Mouse (Mus musculus) forebrain, embryonic 10.5 days (tissue): ENCODE data around the gene Serpinb9b. TPM values are rescaled to one million over a fixed set of nuclear protein-coding genes. Genes with fewer than 3 reads are reported as not detected.

Source experiments
- DNase-seq: peaks from one replicate; pipeline ENCODE4 v3.0.0-alpha.2; 2017; ENCODE audit warnings: low spot score; ENCODE audit errors: extremely low spot score
- H3K27ac ChIP-seq: fragments of 300-500 bp; sonication (generic); 2 replicates; pipeline ENCODE4 v1.5.1; 2016; ENCODE audit warnings: mild to moderate bottlenecking
- H3K27me3 ChIP-seq: fragments of 300-500 bp; sonication (generic); 2 replicates; pipeline ENCODE4 v1.6.1; 2016; ENCODE audit warnings: mild to moderate bottlenecking; ENCODE audit not compliant: poor library complexity, severe bottlenecking
- H3K36me3 ChIP-seq: fragments of 300-500 bp; sonication (generic); replicated peaks from 2 replicates; pipeline ENCODE4 v1.6.1; 2016; ENCODE audit warnings: mild to moderate bottlenecking, moderate library complexity
- H3K4me1 ChIP-seq: fragments of 300-500 bp; sonication (generic); 2 replicates; pipeline ENCODE4 v1.6.1; 2016
- H3K4me3 ChIP-seq: fragments of 300-500 bp; sonication (generic); 2 replicates; pipeline ENCODE4 v1.5.1; 2016; ENCODE audit warnings: mild to moderate bottlenecking, moderate library complexity
- H3K9me3 ChIP-seq: fragments of 300-500 bp; sonication (generic); 2 replicates; pipeline ENCODE4 v1.6.1; 2016; ENCODE audit warnings: mild to moderate bottlenecking, moderate library complexity
- WGBS: fragments of 180-500 bp; shearing (Covaris S2); methylation state at CpG from one replicate; pipeline ENCODE4 v1.1.7; 2016; 5-methylcytosine and 5-hydroxymethylcytosine counted together
- polyA plus RNA-seq: library from polyadenylated mRNA; unstranded; fragments of >200 nt; fragmentation: Nextera tagmentation; extraction: Ambion mirVana; gene quantifications from 2 replicates; pipeline ENCODE4 v1.2.1, GENCODE M21; 2016

Serpinb9b gene
- polyA plus RNA-seq, 1 experiment from 2014 or later = not detected

DNA sequence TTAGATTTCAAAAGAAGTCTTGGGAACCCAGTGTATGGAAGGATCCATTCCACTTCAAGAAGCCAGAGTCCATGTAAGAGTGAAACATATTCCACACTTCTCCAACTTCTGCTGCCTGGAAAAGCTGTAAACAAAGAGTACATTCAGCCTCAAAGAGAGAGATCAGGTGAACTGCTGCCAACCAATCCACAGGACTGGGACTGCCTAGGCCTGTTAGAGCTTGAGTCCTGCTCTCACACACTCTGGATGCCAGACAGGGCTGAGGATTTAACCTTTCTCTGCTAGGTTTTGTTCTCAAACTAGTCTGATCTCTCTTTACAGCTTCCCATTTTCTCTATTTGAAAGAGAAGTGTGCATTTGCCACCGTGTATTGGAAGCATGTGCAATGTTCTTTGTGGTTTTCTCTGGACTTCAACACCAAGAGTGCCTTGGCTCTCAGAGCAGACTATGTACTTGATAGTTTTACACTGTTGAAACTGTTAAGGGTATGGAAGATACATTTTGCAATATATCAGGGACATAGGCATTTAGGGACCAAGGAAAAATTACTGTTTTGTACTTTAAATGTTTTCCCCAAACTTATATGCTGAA lies 40.3 kb downstream of the Serpinb9b start:
- no peak for DNase-seq
- Histone ChIP-seq H3K27ac (no peak overlapping the region), H3K4me3 (no peak overlapping the region), H3K4me1 (no peaks in the 10 kb centered on the region), H3K9me3 (no peaks in the 10 kb centered on the region), H3K27me3 (no peaks in the 10 kb centered on the region), H3K36me3 (no peaks in the 10 kb centered on the region)
- 79% methylated on average over 1 of the region's 1 CpGs for WGBS

DNA sequence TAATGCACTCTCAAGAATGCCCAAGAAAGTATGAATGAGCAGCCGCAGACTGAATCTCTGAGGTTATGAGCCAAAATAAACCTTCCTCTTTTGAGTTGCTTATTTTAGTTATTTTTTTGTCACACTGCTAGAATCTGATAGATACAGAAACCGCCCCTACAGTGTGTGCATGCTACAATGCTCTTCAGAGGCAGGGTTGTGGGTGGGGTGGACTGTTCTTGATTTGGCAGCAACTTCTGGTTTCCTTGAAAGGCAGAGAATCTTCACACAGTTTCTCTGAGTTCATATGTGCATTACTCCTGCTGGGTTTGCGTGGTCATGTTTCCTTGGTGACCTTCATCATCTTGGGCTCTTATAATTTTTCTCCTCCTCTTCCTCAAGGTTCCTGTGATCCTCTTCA lies 40.9 kb downstream of the Serpinb9b start:
- Histone ChIP-seq H3K36me3 (no peaks in the 10 kb centered on the region), H3K27me3 (no peaks in the 10 kb centered on the region), H3K4me1 (no peaks in the 10 kb centered on the region), H3K9me3 (no peaks in the 10 kb centered on the region), H3K4me3 (no peak overlapping the region), H3K27ac (no peak overlapping the region)
- 87% methylated on average over 3 of the region's 3 CpGs for WGBS
- no peak for DNase-seq

DNA sequence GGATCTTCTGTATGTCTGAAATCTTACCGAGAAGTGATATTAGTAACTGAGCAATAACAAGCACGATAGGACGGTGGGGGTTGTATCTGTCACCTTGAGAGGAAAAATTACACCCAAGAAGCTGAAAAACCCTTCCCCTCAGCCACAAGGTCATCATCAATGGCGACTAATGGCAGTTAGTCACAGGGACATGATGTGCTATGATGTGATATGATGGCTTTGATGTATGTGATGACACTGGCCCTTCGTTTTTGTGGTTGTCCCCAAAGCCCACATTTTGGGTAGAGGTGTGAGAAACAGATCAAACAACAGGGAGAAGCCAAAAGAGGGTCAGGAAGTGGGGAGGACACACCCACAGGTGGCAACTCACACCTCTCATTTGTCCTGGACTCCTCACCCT lies 44.6 kb downstream of the Serpinb9b start:
- Histone ChIP-seq H3K9me3 (no peaks in the 10 kb centered on the region), H3K4me1 (no peaks in the 10 kb centered on the region), H3K36me3 (no peaks in the 10 kb centered on the region), H3K27me3 (no peaks in the 10 kb centered on the region), H3K4me3 (no peak overlapping the region), H3K27ac (no peak overlapping the region)
- WGBS = 88% methylated on average over 5 of the region's 5 CpGs
- DNase-seq = no peak

DNA sequence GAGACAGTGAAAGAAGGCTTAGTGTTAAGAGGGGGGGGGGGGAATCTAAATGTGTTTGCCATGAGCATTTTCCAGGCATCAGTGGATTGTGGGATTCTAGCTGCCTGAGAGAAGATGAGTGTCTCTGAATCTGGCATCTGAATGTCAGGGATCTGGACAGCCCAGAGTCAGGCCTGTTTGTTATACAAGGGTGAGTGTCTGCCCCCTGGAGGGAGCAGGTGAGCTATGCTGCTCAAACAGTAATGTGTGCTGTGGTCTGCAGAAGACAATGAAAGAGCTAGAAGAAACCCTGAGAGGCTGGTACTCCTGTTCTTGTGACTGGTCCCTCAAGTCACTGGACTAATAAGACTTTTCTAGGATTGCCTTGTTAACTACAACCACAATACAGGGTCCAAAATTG lies 46.8 kb downstream of the Serpinb9b start:
- Histone ChIP-seq H3K9me3 (no peaks in the 10 kb centered on the region), H3K4me1 (peaks cover 6% of the 10 kb centered on the region; the same call in 1 of the 2 replicates), H3K27ac (no peak overlapping the region), H3K27me3 (no peaks in the 10 kb centered on the region), H3K36me3 (no peaks in the 10 kb centered on the region), H3K4me3 (no peak overlapping the region)
- no peak for DNase-seq

DNA sequence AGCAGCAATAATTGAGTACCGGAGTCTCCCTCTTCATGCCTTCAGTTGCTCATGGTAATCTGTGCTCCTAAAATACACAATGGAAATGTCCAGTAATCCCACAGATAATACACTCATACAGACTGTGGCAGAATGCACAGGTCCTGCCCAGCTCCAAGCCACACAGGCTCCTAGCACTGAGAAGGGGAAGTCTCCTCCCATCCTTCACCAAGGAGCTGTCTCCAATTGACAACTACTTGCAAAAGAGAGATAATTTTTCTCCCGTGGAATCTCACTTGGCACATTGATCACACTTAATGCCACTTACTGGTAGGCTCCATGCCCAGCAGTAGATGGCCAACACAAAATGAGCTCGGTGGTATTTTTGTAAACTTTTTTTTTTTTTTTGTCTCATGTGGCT lies 49.0 kb downstream of the Serpinb9b start:
- peaks cover 11% of the 10 kb centered on the region for H3K4me1 ChIP-seq

DNA sequence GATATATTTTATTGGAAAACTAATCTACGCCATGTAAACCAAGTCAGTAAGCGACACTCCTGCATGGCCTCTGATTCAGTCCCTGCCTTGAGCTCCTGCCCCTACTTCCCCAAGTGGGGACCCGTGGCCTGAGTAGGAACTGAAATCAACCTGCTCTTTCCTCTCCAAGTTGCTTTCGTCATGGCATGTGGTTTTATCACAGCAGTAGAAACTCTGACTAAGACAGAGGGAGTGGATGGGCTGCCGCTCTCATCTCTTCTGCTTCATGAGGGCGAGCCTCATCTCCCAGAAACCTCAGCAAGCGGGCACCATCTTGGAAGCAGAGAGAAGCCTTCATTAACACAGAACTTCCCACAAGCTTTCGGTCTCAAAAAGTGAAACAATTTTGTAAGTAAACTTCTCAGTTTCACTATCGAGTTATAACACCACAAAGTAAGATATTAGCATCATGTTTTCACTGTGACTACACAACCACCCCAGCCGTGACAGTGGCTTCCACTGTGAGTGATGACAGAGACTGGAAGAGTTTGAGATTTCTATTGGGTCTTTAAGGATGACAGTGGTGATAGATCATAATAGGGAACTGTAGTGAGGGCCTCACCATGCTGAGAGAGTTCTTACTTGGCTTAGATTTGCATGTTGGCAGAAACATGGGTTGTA lies 49.9 kb downstream of the Serpinb9b start:
- H3K36me3 ChIP-seq = no peaks in the 10 kb centered on the region
- no peak overlapping the region for H3K27ac ChIP-seq
- peaks cover 11% of the 10 kb centered on the region for H3K4me1 ChIP-seq
- H3K4me3 ChIP-seq = no peak overlapping the region
- H3K27me3 ChIP-seq = no peaks in the 10 kb centered on the region
- H3K9me3 ChIP-seq = no peaks in the 10 kb centered on the region
- WGBS = 91% methylated on average over 10 of the region's 10 CpGs
- no peak for DNase-seq

More for the DNA sequence above, 49.0 kb downstream of the Serpinb9b start:
- Histone ChIP-seq H3K9me3 (no peaks in the 10 kb centered on the region), H3K27ac (no peak overlapping the region), H3K27me3 (no peaks in the 10 kb centered on the region), H3K4me3 (no peak overlapping the region), H3K36me3 (no peaks in the 10 kb centered on the region)
- DNase-seq = no peak
- 85% methylated on average over 3 of the region's 3 CpGs for WGBS

DNA sequence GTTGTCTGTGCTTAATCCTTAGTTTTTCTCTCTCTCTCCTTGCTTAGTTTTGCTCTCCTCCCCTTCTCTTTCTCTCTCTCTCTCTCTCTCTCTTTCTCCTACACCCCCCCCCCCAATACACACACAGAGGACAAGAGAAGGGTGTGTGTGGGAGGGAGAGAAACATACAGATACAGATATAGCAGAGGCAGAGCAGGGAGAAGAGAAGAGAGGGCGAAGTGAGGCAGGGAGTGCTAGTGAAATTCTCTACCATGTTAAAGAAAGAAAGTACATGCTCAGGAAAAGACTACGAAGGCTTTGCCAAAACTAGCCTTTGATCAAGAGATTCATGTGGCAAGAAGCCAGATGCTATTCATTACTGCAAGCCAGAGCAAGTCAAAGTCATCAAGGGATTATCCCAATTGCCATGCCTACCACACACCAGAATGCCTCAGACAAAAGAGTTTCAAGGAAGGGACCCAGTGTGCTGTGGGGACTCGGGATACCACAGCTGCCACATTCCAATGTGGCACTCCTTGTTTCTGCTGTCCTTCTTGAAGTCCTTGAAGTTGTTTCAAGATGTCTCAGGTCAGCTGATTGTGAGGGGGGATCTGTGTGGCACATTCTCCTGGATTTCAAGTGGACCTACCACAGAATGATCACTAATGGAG lies 51.0 kb downstream of the Serpinb9b start, which contains the start of gene Serpinb1b:
Gene Serpinb1b, plus strand, starts transcription at position 520 of the 650 bp plus-strand sequence.
- no peak within 1 kb of the TSS for H3K27ac ChIP-seq
- WGBS = 65% methylated on average over 3 of the region's 3 CpGs
- H3K4me3 ChIP-seq = no peak within 1 kb of the TSS
- no peaks in the 10 kb centered on the region for H3K9me3 ChIP-seq
- H3K4me1 ChIP-seq = peaks cover 11% of the 10 kb centered on the region
- no peak for DNase-seq
- no peaks in the 10 kb centered on the region for H3K27me3 ChIP-seq
- no peaks in the 10 kb centered on the region for H3K36me3 ChIP-seq

DNA sequence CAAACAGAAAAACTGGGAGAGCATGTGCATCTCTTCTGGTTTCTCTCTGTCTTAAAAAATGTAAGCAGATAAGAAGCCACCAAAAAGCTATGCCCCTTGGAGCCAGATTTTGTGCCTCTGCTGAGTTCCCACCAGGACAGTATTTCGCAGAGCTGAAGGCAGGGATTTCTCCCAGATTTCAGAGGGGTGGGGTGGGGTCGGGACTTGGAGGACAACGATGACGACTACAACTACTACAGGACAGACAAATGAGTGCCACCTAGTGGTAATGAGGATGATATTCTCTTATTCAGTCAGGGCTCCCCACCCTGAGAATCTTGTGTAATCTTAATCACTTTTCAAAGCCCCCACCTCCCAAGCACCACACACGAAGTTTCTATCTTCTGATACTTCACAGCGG lies 52.2 kb downstream of the Serpinb9b start:
- WGBS = 31% methylated on average over 6 of the region's 6 CpGs
- H3K9me3 ChIP-seq = no peaks in the 10 kb centered on the region
- DNase-seq = no peak
- no peak overlapping the region for H3K27ac ChIP-seq
- no peak overlapping the region for H3K4me3 ChIP-seq
- peaks cover 11% of the 10 kb centered on the region for H3K4me1 ChIP-seq
- no peaks in the 10 kb centered on the region for H3K36me3 ChIP-seq
- no peaks in the 10 kb centered on the region for H3K27me3 ChIP-seq

DNA sequence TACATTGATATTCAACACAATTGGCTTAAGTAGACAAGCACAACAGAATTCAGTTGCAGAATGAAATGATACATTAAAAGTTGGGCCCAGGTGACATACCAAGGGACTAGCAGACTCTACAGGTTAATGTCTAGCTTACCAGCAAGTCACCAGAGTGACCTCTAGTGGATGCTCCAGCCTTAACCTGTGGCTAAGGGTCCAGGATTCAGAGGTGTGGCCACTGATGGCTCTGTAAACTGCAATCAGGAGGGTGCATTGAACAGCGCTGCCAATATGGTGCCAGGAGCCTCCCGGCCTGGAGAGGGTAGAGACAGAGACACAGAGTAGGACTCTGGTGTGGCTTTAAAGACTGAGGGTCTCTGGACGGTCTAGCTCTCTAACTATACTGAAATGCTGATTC lies 53.1 kb downstream of the Serpinb9b start:
- no peak overlapping the region for H3K27ac ChIP-seq
- no peaks in the 10 kb centered on the region for H3K9me3 ChIP-seq
- H3K4me3 ChIP-seq = no peak overlapping the region
- DNase-seq = no peak
- no peaks in the 10 kb centered on the region for H3K27me3 ChIP-seq
- peaks cover 13% of the 10 kb centered on the region for H3K4me1 ChIP-seq
- WGBS = 15% methylated on average over 3 of the region's 3 CpGs
- no peaks in the 10 kb centered on the region for H3K36me3 ChIP-seq

DNA sequence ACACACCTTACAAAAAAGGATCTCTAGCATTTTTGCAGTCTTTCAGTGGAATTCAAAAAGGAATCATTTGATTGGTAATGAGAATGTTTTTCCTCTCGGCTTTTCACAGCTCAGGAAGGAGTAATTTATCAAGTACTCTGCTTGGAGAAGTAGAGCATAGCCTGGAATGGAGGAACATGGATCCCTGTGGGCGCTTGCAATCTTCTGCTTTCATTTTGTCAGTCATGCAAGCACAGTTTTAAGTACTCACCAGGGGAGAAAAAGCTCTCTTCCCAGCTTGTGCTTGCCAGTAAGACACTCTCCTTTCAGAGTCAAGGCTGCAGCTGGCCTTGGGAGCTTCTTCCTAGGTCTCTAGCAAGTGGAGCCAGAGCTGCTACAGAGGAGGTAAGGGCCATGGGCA lies 56.6 kb downstream of the Serpinb9b start:
- H3K36me3 ChIP-seq = no peaks in the 10 kb centered on the region
- H3K27ac ChIP-seq = no peak overlapping the region
- WGBS = 77% methylated on average over 2 of the region's 2 CpGs
- DNase-seq = no peak
- H3K4me3 ChIP-seq = no peak overlapping the region
- peaks cover 10% of the 10 kb centered on the region for H3K9me3 ChIP-seq
- no peaks in the 10 kb centered on the region for H3K27me3 ChIP-seq
- H3K4me1 ChIP-seq = peaks cover 11% of the 10 kb centered on the region; the same call in 1 of the 2 replicates

DNA sequence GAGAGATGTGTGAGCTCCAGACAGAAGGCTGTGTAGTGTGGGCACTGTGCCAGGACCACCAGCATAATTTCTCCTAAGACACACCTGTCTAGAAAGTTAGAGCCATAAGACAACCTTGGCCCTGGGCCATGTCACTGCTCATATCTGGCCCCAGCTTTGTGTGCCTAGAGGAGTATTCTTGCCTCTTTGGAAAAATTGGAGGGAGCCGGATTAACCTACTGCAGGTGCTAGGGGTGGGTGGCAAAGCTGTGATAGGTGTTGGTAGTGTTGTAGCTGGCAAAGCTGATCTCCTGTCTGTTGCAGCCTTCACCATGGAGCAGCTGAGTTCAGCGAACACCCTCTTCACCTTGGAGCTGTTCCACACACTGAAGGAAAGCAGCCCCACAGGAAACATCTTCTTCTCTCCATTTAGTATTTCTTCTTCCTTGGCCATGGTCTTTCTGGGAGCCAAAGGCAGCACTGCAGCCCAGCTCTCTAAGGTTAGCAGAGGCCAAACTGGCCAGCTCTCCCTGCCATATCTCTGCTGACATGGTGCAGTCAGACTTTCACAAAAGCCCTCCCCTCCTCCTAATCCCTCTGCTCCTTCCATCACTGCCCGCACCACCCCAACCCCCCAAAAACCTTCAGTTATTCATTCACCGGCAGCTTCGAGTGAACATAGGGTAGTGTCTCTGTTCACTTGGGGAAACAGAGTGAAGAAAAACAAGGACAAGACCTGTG lies 57.9 kb downstream of the Serpinb9b start:
- Histone ChIP-seq H3K4me3 (no peak overlapping the region), H3K27ac (no peak overlapping the region), H3K27me3 (no peaks in the 10 kb centered on the region), H3K9me3 (peaks cover 14% of the 10 kb centered on the region), H3K36me3 (no peaks in the 10 kb centered on the region), H3K4me1 (peaks cover 11% of the 10 kb centered on the region; the same call in 1 of the 2 replicates)
- DNase-seq = no peak
- 66% methylated on average over 5 of the region's 5 CpGs for WGBS

DNA sequence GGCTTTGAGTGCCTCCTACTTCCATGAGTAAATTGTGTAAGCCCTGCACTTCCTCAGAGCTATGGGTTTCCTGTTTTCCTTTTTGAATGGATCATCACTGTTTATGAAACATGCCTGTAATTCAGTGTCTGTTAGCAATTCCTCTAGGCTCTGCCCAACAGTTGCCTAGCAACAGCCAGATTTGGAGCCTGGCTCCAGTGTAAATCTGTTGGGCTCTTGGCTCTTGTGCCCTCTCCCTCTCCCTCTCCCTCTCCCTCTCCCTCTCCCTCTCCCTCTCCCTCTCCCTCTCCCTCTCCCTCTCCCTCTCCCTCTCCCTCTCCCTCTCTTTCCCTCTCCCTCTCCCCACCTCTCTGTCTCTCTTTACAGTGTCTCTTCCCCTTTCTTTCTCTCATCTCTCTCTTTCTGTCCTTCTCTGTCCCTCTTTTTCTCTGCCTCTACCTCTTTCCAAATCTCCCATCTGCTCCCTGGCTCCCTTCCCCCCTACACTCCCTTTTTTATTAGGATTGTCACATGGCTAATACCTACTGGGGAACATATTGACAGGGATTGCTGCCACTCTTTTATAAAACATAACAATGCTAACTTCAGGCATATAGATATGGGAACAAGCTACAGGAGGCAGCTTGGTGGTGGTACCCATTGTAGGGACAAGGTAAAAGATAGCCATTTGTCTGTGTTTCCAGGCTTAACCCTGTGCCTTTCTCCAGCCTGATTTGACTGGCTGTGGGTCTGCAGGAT lies 58.6 kb downstream of the Serpinb9b start:
- Histone ChIP-seq H3K9me3 (peaks cover 14% of the 10 kb centered on the region), H3K27me3 (no peaks in the 10 kb centered on the region), H3K4me3 (no peak overlapping the region), H3K4me1 (peaks cover 6% of the 10 kb centered on the region; the same call in 1 of the 2 replicates), H3K27ac (no peak overlapping the region), H3K36me3 (no peaks in the 10 kb centered on the region)
- no peak for DNase-seq
